Mouse (Mus musculus): ENCODE data around the gene Cyp4a32. TPM values are rescaled to one million over a fixed set of nuclear protein-coding genes. Genes with fewer than 3 reads are reported as not detected.
"Not testable (repeated sequence)": the region's sequence is repeated elsewhere in the genome, so short reads cannot be mapped to it uniquely, and the experiment has no call there.

Cyp4a32 gene
- polyA plus RNA-seq, 1 experiment from 2014 or later, result not detected

- H3K4me3 ChIP-seq (replicated peaks); ATAC-seq; H3K9me3 ChIP-seq; H3K9ac ChIP-seq; H3K27ac ChIP-seq; H3K27me3 ChIP-seq (replicated peaks); H3K4me1 ChIP-seq (replicated peaks); H3K4me2 ChIP-seq (replicated peaks); H3K36me3 ChIP-seq: not testable (repeated sequence)
- WGBS, result 98% methylated on average over 2 of the region's 3 CpGs
Observed at GRCm38 (mm10) chr4:115625560-115625959, 24.8 kb downstream of the Cyp4a32 start.

- H3K27me3 ChIP-seq (replicated peaks), result no peaks in the 10 kb centered on the region
- peak; percentile 62; the same call in 1 of the 2 replicates for ATAC-seq
- no peak overlapping the region for H3K27ac ChIP-seq
- no peak overlapping the region for H3K9ac ChIP-seq
- no peaks in the 10 kb centered on the region for H3K9me3 ChIP-seq
- WGBS, result 54% methylated on average over 5 of the region's 5 CpGs
- H3K36me3 ChIP-seq, result no peaks in the 10 kb centered on the region
- no peak overlapping the region for H3K4me2 ChIP-seq (replicated peaks)
- H3K4me3 ChIP-seq (replicated peaks), result no peak overlapping the region
- no peaks in the 10 kb centered on the region for H3K4me1 ChIP-seq (replicated peaks)
Observed at GRCm38 (mm10) chr4:115642967-115643754, 42.4 kb downstream of the Cyp4a32 start.

GRCm38 (mm10) chr4:115645371-115645770 is 44.6 kb downstream of the Cyp4a32 start:
- Histone ChIP-seq H3K9ac (no peak overlapping the region), H3K4me2 (replicated peaks) (no peak overlapping the region), H3K27ac (no peak overlapping the region), H3K36me3 (no peaks in the 10 kb centered on the region), H3K27me3 (replicated peaks) (no peaks in the 10 kb centered on the region), H3K4me3 (replicated peaks) (no peak overlapping the region), H3K9me3 (no peaks in the 10 kb centered on the region), H3K4me1 (replicated peaks) (no peaks in the 10 kb centered on the region)
- ATAC-seq, result no peak

GRCm38 (mm10) chr4:115647580-115647979 is 46.8 kb downstream of the Cyp4a32 start, which contains the start of gene Cyp4b1:
Gene Cyp4b1, minus strand, starts transcription at chr4:115647723.
- Histone ChIP-seq H3K9ac (no peak within 1 kb of the TSS), H3K4me3 (replicated peaks) (no peak within 1 kb of the TSS), H3K9me3 (no peaks in the 10 kb centered on the region), H3K4me1 (replicated peaks) (no peaks in the 10 kb centered on the region), H3K27ac (no peak within 1 kb of the TSS), H3K27me3 (replicated peaks) (no peaks in the 10 kb centered on the region), H3K4me2 (replicated peaks) (no peak within 1 kb of the TSS), H3K36me3 (no peaks in the 10 kb centered on the region)
- WGBS, result 77% methylated on average over 9 of the region's 9 CpGs
- ATAC-seq, result peak; percentile 66

GRCm38 (mm10) chr4:115648752-115649151 is 48.0 kb downstream of the Cyp4a32 start:
- no peak for ATAC-seq
- Histone ChIP-seq H3K4me2 (replicated peaks) (no peak overlapping the region), H3K4me3 (replicated peaks) (no peak overlapping the region), H3K9me3 (no peaks in the 10 kb centered on the region), H3K36me3 (no peaks in the 10 kb centered on the region), H3K4me1 (replicated peaks) (no peaks in the 10 kb centered on the region), H3K9ac (no peak overlapping the region), H3K27me3 (replicated peaks) (no peaks in the 10 kb centered on the region), H3K27ac (no peak overlapping the region)
- 71% methylated on average over 2 of the region's 2 CpGs for WGBS

- Histone ChIP-seq H3K4me3 (replicated peaks) (no peak overlapping the region), H3K9ac (no peak overlapping the region), H3K4me2 (replicated peaks) (no peak overlapping the region), H3K27me3 (replicated peaks) (no peaks in the 10 kb centered on the region), H3K4me1 (replicated peaks) (no peaks in the 10 kb centered on the region), H3K36me3 (no peaks in the 10 kb centered on the region), H3K9me3 (no peaks in the 10 kb centered on the region), H3K27ac (no peak overlapping the region)
- ATAC-seq, result no peak
Observed at GRCm38 (mm10) chr4:115649344-115649743, 48.6 kb downstream of the Cyp4a32 start.

- H3K4me3 ChIP-seq (replicated peaks), result no peak overlapping the region
- no peaks in the 10 kb centered on the region for H3K9me3 ChIP-seq
- H3K4me1 ChIP-seq (replicated peaks), result no peaks in the 10 kb centered on the region
- no peaks in the 10 kb centered on the region for H3K36me3 ChIP-seq
- ATAC-seq, result no peak
- no peak overlapping the region for H3K4me2 ChIP-seq (replicated peaks)
- no peaks in the 10 kb centered on the region for H3K27me3 ChIP-seq (replicated peaks)
- 85% methylated on average over 5 of the region's 5 CpGs for WGBS
- no peak overlapping the region for H3K27ac ChIP-seq
- H3K9ac ChIP-seq, result no peak overlapping the region
Observed at GRCm38 (mm10) chr4:115650866-115651265, 50.1 kb downstream of the Cyp4a32 start.

- ATAC-seq, H3K27ac ChIP-seq: not testable (repeated sequence)
- WGBS, result 68% methylated on average over 7 of the region's 7 CpGs
Observed at GRCm38 (mm10) chr4:115655841-115656534, 55.2 kb downstream of the Cyp4a32 start.

GRCm38 (mm10) chr4:115656535-115656922 is 55.8 kb downstream of the Cyp4a32 start:
- H3K27ac ChIP-seq; H3K4me3 ChIP-seq (replicated peaks); H3K4me1 ChIP-seq (replicated peaks); H3K4me2 ChIP-seq (replicated peaks); ATAC-seq; H3K9me3 ChIP-seq; H3K9ac ChIP-seq; H3K27me3 ChIP-seq (replicated peaks); H3K36me3 ChIP-seq: not testable (repeated sequence)
- WGBS, result 81% methylated on average over 1 of the region's 1 CpGs

More at GRCm38 (mm10) chr4:115655841-115656534, 55.2 kb downstream of the Cyp4a32 start:
- H3K4me3 ChIP-seq (replicated peaks); H3K9ac ChIP-seq; H3K9me3 ChIP-seq; H3K36me3 ChIP-seq; H3K4me2 ChIP-seq (replicated peaks); H3K27me3 ChIP-seq (replicated peaks); H3K4me1 ChIP-seq (replicated peaks): not testable (repeated sequence)

- peak overlapping the region; percentile 44 for H3K4me3 ChIP-seq (replicated peaks)
- peak; percentile 92 for ATAC-seq
- H3K9ac ChIP-seq, result peak overlapping the region; percentile 40; the same call in 1 of the 2 replicates
- H3K9me3 ChIP-seq, result no peaks in the 10 kb centered on the region
- under 1% methylated on average over 34 of the region's 34 CpGs for WGBS
- no peaks in the 10 kb centered on the region for H3K27me3 ChIP-seq (replicated peaks)
- peak overlapping the region; percentile 4; the same call in 1 of the 2 replicates for H3K27ac ChIP-seq
- H3K36me3 ChIP-seq, result no peaks in the 10 kb centered on the region
- peak overlapping the region; percentile 88 for H3K4me2 ChIP-seq (replicated peaks)
- H3K4me1 ChIP-seq (replicated peaks), result no peaks in the 10 kb centered on the region; the same call in 1 of the 2 replicates
Observed at GRCm38 (mm10) chr4:115657104-115657866, 56.5 kb downstream of the Cyp4a32 start.

- no peaks in the 10 kb centered on the region for H3K36me3 ChIP-seq
- peak; percentile 61 for ATAC-seq
- no peaks in the 10 kb centered on the region for H3K27me3 ChIP-seq (replicated peaks)
- H3K4me3 ChIP-seq (replicated peaks), result no peak overlapping the region
- peak overlapping the region; percentile 88 for H3K4me2 ChIP-seq (replicated peaks)
- no peak overlapping the region for H3K27ac ChIP-seq
- no peaks in the 10 kb centered on the region for H3K9me3 ChIP-seq
- H3K4me1 ChIP-seq (replicated peaks), result no peaks in the 10 kb centered on the region; the same call in 1 of the 2 replicates
- no peak overlapping the region for H3K9ac ChIP-seq
Observed at GRCm38 (mm10) chr4:115657867-115658249, 57.1 kb downstream of the Cyp4a32 start.

GRCm38 (mm10) chr4:115659190-115659589 is 58.4 kb downstream of the Cyp4a32 start:
- no peaks in the 10 kb centered on the region for H3K36me3 ChIP-seq
- ATAC-seq, result peak; percentile 68
- H3K27ac ChIP-seq, result no peak overlapping the region
- H3K9me3 ChIP-seq, result no peaks in the 10 kb centered on the region
- H3K4me3 ChIP-seq (replicated peaks), result no peak overlapping the region
- H3K4me1 ChIP-seq (replicated peaks), result no peaks in the 10 kb centered on the region; the same call in 1 of the 2 replicates
- H3K4me2 ChIP-seq (replicated peaks), result no peak overlapping the region
- H3K27me3 ChIP-seq (replicated peaks), result no peaks in the 10 kb centered on the region
- no peak overlapping the region for H3K9ac ChIP-seq

Data from intestine, embryonic 15.5 days (tissue).